Mouse (Mus musculus): ENCODE measurements around the gene Gm10310. TPM values are rescaled to one million over a fixed set of nuclear protein-coding genes. Genes with fewer than 3 reads are reported as not detected.
"Not testable (repeated sequence)": the region's sequence is repeated elsewhere in the genome, so short reads cannot be mapped to it uniquely, and the experiment has no call there.

Gm10310 gene
- not detected for total RNA-seq (2022)

GRCm38 (mm10) chr10:129984962-129985361, at the start of gene Gm10310:
Gene Gm10310 (minus strand): TSS chr10:129985062.
- DNase-seq (ENCODE audit: low spot score in 2 of 2): not testable (repeated sequence)

- DNase-seq (ENCODE audit: low spot score in 2 of 2): no peak
Measured at GRCm38 (mm10) chr10:130030048-130030447, 45.2 kb upstream of the Gm10310 start, which contains the start of gene Olfr821. Gene Olfr821 (plus strand): TSS chr10:130030348.

DNA sequence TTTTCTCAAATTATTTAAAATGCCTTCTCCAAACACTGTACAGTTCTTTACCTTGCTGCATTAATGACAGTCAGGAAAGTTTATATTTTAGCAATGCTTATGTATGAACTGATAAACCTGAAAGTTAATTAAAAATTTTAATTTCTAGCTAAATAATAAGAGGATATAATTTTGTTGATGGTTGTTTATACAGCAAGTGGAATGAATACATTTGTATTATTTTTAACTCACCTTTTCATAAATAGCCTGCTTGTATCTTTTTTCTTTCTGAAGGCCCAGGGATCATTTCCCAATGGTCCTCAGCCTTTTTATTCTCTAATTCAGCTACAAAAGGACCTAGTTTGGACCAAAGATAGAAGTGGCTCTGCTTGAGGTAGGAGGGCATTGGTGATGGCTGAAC, 27.5 kb upstream of the Gm10310 start, which contains the start of gene Olfr820:
TSS of gene Olfr820 (plus strand) at position 301 of the 400 bp plus-strand sequence.
- DNase-seq (ENCODE audit: low spot score in 2 of 2): no peak

DNA sequence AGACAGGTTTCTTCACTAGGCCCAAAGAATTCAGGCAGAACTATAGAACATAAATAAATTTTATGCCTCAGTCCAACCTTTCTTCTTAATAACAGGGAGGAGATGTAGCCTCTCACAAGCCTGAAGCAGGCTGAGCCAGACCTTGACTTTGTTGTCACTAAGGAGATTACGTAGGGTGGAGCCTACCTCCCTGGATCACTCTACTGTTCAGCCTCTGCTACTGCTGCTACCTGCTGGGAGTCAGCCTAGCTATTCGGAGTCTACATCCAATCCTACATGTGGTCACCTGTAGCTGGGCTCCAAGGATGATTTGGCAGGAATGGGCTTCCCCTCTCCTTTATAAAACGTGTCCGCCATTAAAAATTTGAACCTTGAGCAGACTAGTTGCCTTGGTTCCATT, 20.5 kb upstream of the Gm10310 start:
- not testable (repeated sequence) for DNase-seq (ENCODE audit: low spot score in 2 of 2)

DNA sequence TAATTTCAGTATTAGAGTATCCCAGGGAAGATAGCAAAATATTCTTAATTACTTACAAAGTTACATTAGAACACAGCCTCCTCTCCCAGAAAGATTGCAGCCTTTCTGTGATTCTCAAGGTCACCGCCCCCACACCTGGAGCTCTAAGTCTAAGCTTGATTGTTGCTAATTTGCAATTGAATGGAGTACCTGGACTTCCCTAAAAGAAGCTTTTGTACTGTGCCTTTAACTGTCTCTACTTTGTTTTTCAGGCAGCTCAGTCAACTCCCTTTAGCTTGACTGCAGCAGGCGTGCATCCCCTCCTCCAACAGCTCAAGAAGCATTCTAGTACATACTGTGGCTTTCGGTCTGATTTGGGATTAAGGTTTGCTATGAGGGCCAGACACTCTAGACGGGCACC, 19.2 kb upstream of the Gm10310 start:
- DNase-seq (ENCODE audit: low spot score in 2 of 2): not testable (repeated sequence)

- not testable (repeated sequence) for DNase-seq (ENCODE audit: low spot score in 2 of 2)
Measured at GRCm38 (mm10) chr10:129981867-129982266, 3.0 kb downstream of the Gm10310 start.

DNA sequence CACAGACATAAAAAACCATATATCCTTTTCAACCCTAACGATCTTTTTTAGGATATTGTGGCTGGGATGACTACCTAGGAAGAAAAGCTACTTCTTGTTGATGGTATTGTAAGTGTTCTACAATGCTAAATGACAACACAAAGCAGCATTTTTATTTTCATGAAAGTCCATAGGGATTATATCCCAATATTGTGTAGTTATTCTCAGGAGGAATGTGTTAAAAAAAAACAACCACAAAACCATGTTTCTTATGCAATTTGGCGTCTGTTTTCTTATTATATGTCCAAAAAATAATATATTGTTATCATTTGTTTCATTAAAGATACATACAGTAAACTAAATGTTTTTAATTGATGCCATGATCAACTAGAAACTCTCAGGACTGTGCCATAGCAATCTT, 8.8 kb downstream of the Gm10310 start, which contains the start of gene Olfr247:
TSS of gene Olfr247 (minus strand) at position 101 of the 400 bp plus-strand sequence.
- not testable (repeated sequence) for DNase-seq (ENCODE audit: low spot score in 2 of 2)

DNA sequence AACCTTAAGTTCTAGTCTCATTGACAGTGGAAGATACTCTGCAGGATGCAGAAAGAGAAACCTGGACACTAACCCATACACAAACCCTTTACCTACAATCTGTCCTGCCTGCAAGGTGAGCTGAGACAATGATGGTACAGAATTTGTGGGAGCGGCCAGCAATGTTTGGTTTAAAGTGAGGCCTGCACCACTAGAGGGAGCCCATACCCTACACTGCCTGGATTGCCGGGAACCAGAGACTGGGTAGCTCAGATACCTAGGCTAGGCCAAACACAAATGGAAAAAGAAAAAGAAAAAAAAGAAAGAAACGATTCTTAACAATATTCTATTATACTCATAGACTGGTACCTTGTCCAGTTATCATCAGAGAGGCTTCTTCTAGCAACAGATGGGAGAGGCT, 11.9 kb downstream of the Gm10310 start:
- DNase-seq (ENCODE audit: low spot score in 2 of 2): not testable (repeated sequence)

GRCm38 (mm10) chr10:129967166-129967565, 17.7 kb downstream of the Gm10310 start, which contains the start of gene Olfr819:
Gene Olfr819 (minus strand): TSS chr10:129967266.
- not testable (repeated sequence) for DNase-seq (ENCODE audit: low spot score in 2 of 2)

DNA sequence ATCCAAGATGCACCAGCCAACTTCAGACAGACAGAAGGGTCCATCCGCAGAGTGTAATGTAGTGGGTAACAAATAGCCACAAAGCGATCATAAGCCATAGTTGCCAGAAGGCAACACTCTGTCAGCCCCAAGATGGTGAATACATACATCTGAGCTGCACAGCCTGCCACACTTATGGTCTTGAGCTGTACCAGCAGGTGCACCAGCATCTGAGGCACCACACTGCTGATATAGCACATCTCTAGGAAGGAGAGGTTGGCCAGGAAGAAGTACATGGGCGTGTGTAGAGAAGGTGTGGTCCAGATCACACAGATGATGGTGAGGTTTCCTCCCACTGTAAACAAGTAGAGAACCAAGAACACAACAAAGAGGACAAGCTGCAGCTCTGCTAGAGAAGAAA, 18.6 kb downstream of the Gm10310 start:
- DNase-seq (ENCODE audit: low spot score in 2 of 2): not testable (repeated sequence)

GRCm38 (mm10) chr10:129949000-129949399, 35.9 kb downstream of the Gm10310 start, which contains the start of gene Olfr818:
Gene Olfr818 (minus strand): TSS chr10:129949100.
- DNase-seq (ENCODE audit: low spot score in 2 of 2): no peak

Other genes with a start within 250 kb of the Gm10310 start
- gene Olfr806, start 243.1 kb downstream of the Gm10310 start, total RNA-seq (2022): not detected
- not detected for gene Olfr807, start 227.3 kb downstream of the Gm10310 start, total RNA-seq (2022)
- gene Olfr808, start 219.6 kb downstream of the Gm10310 start, total RNA-seq (2022): not detected
- not detected for gene Olfr809, start 210.4 kb downstream of the Gm10310 start, total RNA-seq (2022)
- gene Olfr810, start 190.1 kb downstream of the Gm10310 start, total RNA-seq (2022): not detected
- not detected for gene Olfr811, start 180.7 kb downstream of the Gm10310 start, total RNA-seq (2022)
- not detected for gene Olfr812, start 139.0 kb downstream of the Gm10310 start, total RNA-seq (2022)
- gene Olfr813, start 129.7 kb downstream of the Gm10310 start, total RNA-seq (2022): not detected
- gene Olfr814, start 105.2 kb downstream of the Gm10310 start, total RNA-seq (2022): not detected
- not detected for gene Olfr815, start 79.2 kb downstream of the Gm10310 start, total RNA-seq (2022)
- not detected for gene Olfr816, start 69.5 kb downstream of the Gm10310 start, total RNA-seq (2022)
- not detected for gene Olfr818, start 36.0 kb downstream of the Gm10310 start, total RNA-seq (2022)
- gene Olfr819, start 17.8 kb downstream of the Gm10310 start, total RNA-seq (2022): not detected
- not detected for gene Olfr247, start 8.9 kb downstream of the Gm10310 start, total RNA-seq (2022)
- gene Olfr820, start 27.6 kb upstream of the Gm10310 start, total RNA-seq (2022): not detected
- not detected for gene Olfr821, start 45.3 kb upstream of the Gm10310 start, total RNA-seq (2022)
- gene Olfr822, start 86.1 kb upstream of the Gm10310 start, total RNA-seq (2022): not detected
- gene Olfr823, start 130.3 kb upstream of the Gm10310 start, total RNA-seq (2022): not detected
- not detected for gene Olfr824, start 144.9 kb upstream of the Gm10310 start, total RNA-seq (2022)
- not detected for gene Olfr825, start 181.7 kb upstream of the Gm10310 start, total RNA-seq (2022)
- not detected for gene Olfr826, start 199.1 kb upstream of the Gm10310 start, total RNA-seq (2022)
- not detected for gene Olfr827, start 229.3 kb upstream of the Gm10310 start, total RNA-seq (2022)